Mouse (Mus musculus): ENCODE measurements around the gene Zfp292.
A peak's percentile ranks its signal among the peaks of the same experiment; 100 is the strongest.

- TF ChIP-seq POLR2A (IDR thresholded peaks at IDR 0.05; ENCODE audit: borderline replicate concordance, control insufficient read depth, low read depth, low read length): peak; percentile 95
- no peak for TF ChIP-seq CTCF (IDR thresholded peaks at IDR 0.05; ENCODE audit: control insufficient read depth, insufficient read depth, low read length)
Measured at GRCm38 (mm10) chr4:34882818-34883217, at the start of gene Zfp292.
